Mouse (Mus musculus) midbrain, postnatal 0 days (tissue): ENCODE measurements at regions not wholly inside any gene's neighbourhood (a gene's known extent, or its start where the extent isn't known, plus 50 kb on each side); places are given as distances from the start of the nearest gene placed in this dataset.

Source experiments
- ATAC-seq: fragments of 200-750 bp; cut with Nextera tagmentation; 2 replicates; pipeline ENCODE4 v1.8.0; 2017; ENCODE audit warnings: moderate number of reproducible peaks, mild to moderate bottlenecking, moderate TSS enrichment, moderate library complexity; ENCODE audit not compliant: low FRiP score
- DNase-seq: peaks from one replicate; pipeline ENCODE4 v3.0.0-alpha.2; 2015; ENCODE audit warnings: low spot score
- H3K27ac ChIP-seq: fragments of 300-500 bp; sonication (generic); 2 replicates; pipeline ENCODE4 v1.5.1; 2014; ENCODE audit warnings: low read depth, mild to moderate bottlenecking, low read length, mixed read lengths
- H3K27me3 ChIP-seq: fragments of 300-500 bp; sonication (generic); 2 replicates; pipeline ENCODE4 v1.6.1; 2014; ENCODE audit warnings: low read length, control low read depth, mixed read lengths; ENCODE audit not compliant: insufficient read depth
- H3K36me3 ChIP-seq: fragments of 300-500 bp; sonication (generic); 2 replicates; pipeline ENCODE4 v1.6.1; 2014; ENCODE audit warnings: low read length, control low read depth, mixed read lengths; ENCODE audit not compliant: insufficient read depth
- H3K4me1 ChIP-seq: fragments of 300-500 bp; sonication (generic); 2 replicates; pipeline ENCODE4 v1.6.1; 2014; ENCODE audit warnings: mild to moderate bottlenecking, control low read depth, antibody characterized with exemption, low read length, mixed read lengths; ENCODE audit not compliant: insufficient read depth
- H3K4me2 ChIP-seq: fragments of 300-500 bp; sonication (generic); 2 replicates; pipeline ENCODE4 v1.6.1; 2014; ENCODE audit warnings: low read depth, mild to moderate bottlenecking, low read length, mixed read lengths; ENCODE audit not compliant: poor library complexity, severe bottlenecking
- H3K4me3 ChIP-seq: fragments of 300-500 bp; sonication (generic); 2 replicates; pipeline ENCODE4 v1.5.1; 2014; ENCODE audit warnings: low read depth, mild to moderate bottlenecking, low read length, moderate library complexity
- H3K9ac ChIP-seq: fragments of 300-500 bp; sonication (generic); replicated peaks from 2 replicates; pipeline ENCODE4 v1.6.1; 2014; ENCODE audit warnings: mild to moderate bottlenecking, low read length, moderate library complexity, mixed read lengths; ENCODE audit not compliant: poor library complexity, severe bottlenecking
- H3K9me3 ChIP-seq: fragments of 300-500 bp; sonication (generic); 2 replicates; pipeline ENCODE4 v1.6.1; 2016; ENCODE audit warnings: low read length, control low read depth
- CTCF ChIP-seq: IDR thresholded peaks from 2 replicates; pipeline ENCODE4 v1.5.1; 2016; ENCODE audit warnings: antibody characterized with exemption, mild to moderate bottlenecking
- WGBS: fragments of 180-500 bp; shearing (Covaris S2); extraction: QIAGEN DNeasy Blood & Tissue Kit; methylation state at CpG from one replicate; pipeline ENCODE4 v1.1.7; 2014; 5-methylcytosine and 5-hydroxymethylcytosine counted together

GRCm38 (mm10) chr7:136297901-136298513 is 581.8 kb upstream of the Mki67 start:
- Histone ChIP-seq H3K27ac (no peak overlapping the region), H3K27me3 (no peaks in the 10 kb centered on the region), H3K4me2 (no peak overlapping the region), H3K4me3 (no peak overlapping the region), H3K4me1 (no peaks in the 10 kb centered on the region), H3K9me3 (no peaks in the 10 kb centered on the region), H3K36me3 (no peaks in the 10 kb centered on the region), H3K9ac (no peak overlapping the region)
- TF ChIP-seq CTCF, result peak; percentile 32; the same call in 1 of the 2 replicates
- ATAC-seq (no peak), DNase-seq (no peak)
- 68% methylated on average over 2 of the region's 2 CpGs for WGBS

- WGBS, result 71% methylated on average over 4 of the region's 4 CpGs
Measured at GRCm38 (mm10) chr7:136306137-136306536, 588.3 kb upstream of the Mgmt start.

GRCm38 (mm10) chr7:136308765-136309164 is 585.6 kb upstream of the Mgmt start:
- Histone ChIP-seq H3K27ac (no peak overlapping the region), H3K9ac (no peak overlapping the region), H3K27me3 (no peaks in the 10 kb centered on the region), H3K36me3 (no peaks in the 10 kb centered on the region), H3K4me1 (no peaks in the 10 kb centered on the region), H3K4me3 (no peak overlapping the region), H3K4me2 (no peak overlapping the region), H3K9me3 (no peaks in the 10 kb centered on the region)
- ATAC-seq, result no peak
- TF ChIP-seq CTCF, result no peak
- no peak for DNase-seq

More at GRCm38 (mm10) chr7:136306137-136306536, 588.3 kb upstream of the Mgmt start:
- ATAC-seq, result no peak
- H3K27me3 ChIP-seq, result no peaks in the 10 kb centered on the region
- H3K4me1 ChIP-seq, result no peaks in the 10 kb centered on the region
- TF ChIP-seq CTCF, result peak; percentile 68
- H3K36me3 ChIP-seq, result no peaks in the 10 kb centered on the region
- peak; percentile 19 for DNase-seq
- no peak overlapping the region for H3K9ac ChIP-seq
- H3K27ac ChIP-seq, result no peak overlapping the region
- no peak overlapping the region for H3K4me2 ChIP-seq
- H3K4me3 ChIP-seq, result no peak overlapping the region
- no peaks in the 10 kb centered on the region for H3K9me3 ChIP-seq

- DNase-seq, result no peak
- Histone ChIP-seq H3K4me3 (no peak overlapping the region), H3K36me3 (no peaks in the 10 kb centered on the region), H3K27ac (no peak overlapping the region), H3K27me3 (0 out of 2 replicates have a peak, but pooled peaks cover 4% of the 10 kb centered on the region), H3K9ac (no peak overlapping the region), H3K4me2 (no peak overlapping the region), H3K9me3 (no peaks in the 10 kb centered on the region), H3K4me1 (no peaks in the 10 kb centered on the region)
- no peak for ATAC-seq
- WGBS, result 89% methylated on average over 4 of the region's 4 CpGs
- TF ChIP-seq CTCF, result no peak
Measured at GRCm38 (mm10) chr7:136327281-136327680, 567.1 kb upstream of the Mgmt start.

- no peak overlapping the region for H3K27ac ChIP-seq
- ATAC-seq (no peak), DNase-seq (no peak)
- no peaks in the 10 kb centered on the region for H3K36me3 ChIP-seq
- no peak for TF ChIP-seq CTCF
- no peak overlapping the region for H3K9ac ChIP-seq
- no peaks in the 10 kb centered on the region for H3K9me3 ChIP-seq
- WGBS, result 46% methylated on average over 1 of the region's 1 CpGs
- 0 out of 2 replicates have a peak, but pooled peaks cover 4% of the 10 kb centered on the region for H3K27me3 ChIP-seq
- H3K4me2 ChIP-seq, result no peak overlapping the region
- H3K4me3 ChIP-seq, result no peak overlapping the region
- no peaks in the 10 kb centered on the region for H3K4me1 ChIP-seq
Measured at GRCm38 (mm10) chr7:136330431-136330830, 564.0 kb upstream of the Mgmt start.

- Histone ChIP-seq H3K27me3 (0 out of 2 replicates have a peak, but pooled peaks cover 4% of the 10 kb centered on the region), H3K4me2 (no peak overlapping the region), H3K9me3 (no peaks in the 10 kb centered on the region), H3K27ac (no peak overlapping the region), H3K9ac (no peak overlapping the region), H3K36me3 (no peaks in the 10 kb centered on the region), H3K4me3 (no peak overlapping the region), H3K4me1 (no peaks in the 10 kb centered on the region)
- WGBS, result 57% methylated on average over 4 of the region's 4 CpGs
- DNase-seq (no peak), ATAC-seq (no peak)
- peak; percentile 57 for TF ChIP-seq CTCF
Measured at GRCm38 (mm10) chr7:136332805-136333204, 561.6 kb upstream of the Mgmt start.
